Mouse (Mus musculus) lung, postnatal 4 days (tissue): Measurements from ENCODE around the gene Zfp454.
A peak's percentile ranks its signal among the peaks of the same experiment; 100 is the strongest.

Experiments
- DNase-seq, 2 experiments: peaks; one replicate each; pipeline ENCODE4 v3.0.0; 2021

Zfp454 gene

GRCm38 (mm10) chr11:50887390-50888128 is at the start of gene Zfp454:
TSS of gene Zfp454 (minus strand) at chr11:50887651.
- peak; percentile 87 to 92 for DNase-seq

- DNase-seq: no peak
Observed at GRCm38 (mm10) chr11:50932040-50932439, 44.6 kb upstream of the Zfp454 start.

DNA sequence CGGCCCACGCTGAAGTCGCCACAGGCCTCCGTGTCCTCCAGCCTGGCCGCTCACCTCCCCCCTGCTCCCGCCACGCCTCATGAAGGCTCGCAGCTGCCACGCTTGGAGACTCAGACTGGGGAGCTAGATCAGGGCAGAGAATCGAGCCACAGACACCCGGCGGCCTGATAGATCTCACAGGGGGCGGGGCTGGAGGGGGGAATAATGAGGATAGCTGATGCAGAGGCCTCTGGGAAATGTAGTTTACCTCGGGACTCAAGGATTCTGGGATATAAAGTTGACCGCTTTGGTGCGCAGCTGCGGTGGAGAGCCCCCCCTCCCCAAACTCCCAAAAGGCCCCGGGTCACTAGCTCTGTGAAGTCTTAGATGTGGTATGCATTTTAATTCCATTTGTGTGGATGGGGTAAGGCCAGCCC is 44.0 kb upstream of the Zfp454 start, which contains the start of gene Zfp354b:
Gene Zfp354b, minus strand, starts transcription at position 183 of the 416 bp plus-strand sequence.
- peak; percentile 79 to 85 for DNase-seq

DNA sequence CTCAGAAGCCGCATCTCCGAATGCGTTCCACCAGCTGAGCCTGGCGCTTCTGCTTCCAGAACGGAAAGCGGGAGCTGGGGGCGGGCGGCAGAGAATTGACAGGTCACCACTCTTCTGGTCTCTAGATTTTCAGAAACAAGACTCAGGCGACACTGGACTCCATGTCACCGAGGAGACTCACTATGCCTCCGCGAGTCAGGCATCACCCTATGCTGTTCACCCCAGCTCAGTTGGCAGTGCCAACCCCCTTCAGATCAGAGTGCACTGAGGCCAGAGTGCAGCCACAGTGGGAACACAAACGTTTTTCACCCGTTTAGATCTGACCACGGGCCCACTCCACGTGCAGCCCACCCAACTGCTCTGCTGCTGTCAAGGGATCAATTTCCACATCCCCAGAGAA is 43.6 kb upstream of the Zfp454 start:
- DNase-seq: no peak

GRCm38 (mm10) chr11:50930469-50931014 is 43.1 kb upstream of the Zfp454 start:
- DNase-seq: no peak

GRCm38 (mm10) chr11:50915671-50916320 is 28.3 kb upstream of the Zfp454 start, which contains the start of gene Zfp2:
TSS of gene Zfp2 (minus strand) at chr11:50916165.
- peak; percentile 92 to 94 for DNase-seq

DNA sequence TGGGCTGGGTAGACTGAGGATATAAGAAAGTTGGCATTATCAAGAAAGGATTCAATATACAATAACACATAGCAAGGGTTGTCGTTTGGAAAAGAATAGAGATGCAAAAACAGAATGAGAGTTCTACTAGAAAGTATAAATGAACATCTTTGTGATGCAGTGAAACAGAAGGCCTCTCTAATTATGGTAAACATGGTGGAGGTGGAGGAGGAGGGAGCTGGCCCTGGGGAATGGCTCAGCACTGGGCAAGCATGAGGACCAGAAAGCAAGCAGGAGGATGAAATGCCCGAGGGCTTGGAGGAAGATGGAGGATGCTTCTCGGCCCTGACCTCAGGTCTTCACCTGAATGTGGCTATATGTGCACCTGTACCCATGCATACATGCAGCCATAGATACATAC is 27.0 kb upstream of the Zfp454 start:
- DNase-seq: no peak

GRCm38 (mm10) chr11:50913301-50913700 is 25.9 kb upstream of the Zfp454 start:
- DNase-seq: no peak

- no peak for DNase-seq
Observed at GRCm38 (mm10) chr11:50908136-50908535, 20.7 kb upstream of the Zfp454 start.

- DNase-seq: no peak
Observed at GRCm38 (mm10) chr11:50897359-50897758, 9.9 kb upstream of the Zfp454 start.

GRCm38 (mm10) chr11:50892441-50892840 is 5.0 kb upstream of the Zfp454 start:
- DNase-seq: no peak

- peak in 1 of 2 experiments; percentile 9 for DNase-seq
Observed at GRCm38 (mm10) chr11:50886933-50887293, 538 bp downstream of the Zfp454 start.

GRCm38 (mm10) chr11:50886231-50886932 is 1.1 kb downstream of the Zfp454 start:
- no peak for DNase-seq

DNA sequence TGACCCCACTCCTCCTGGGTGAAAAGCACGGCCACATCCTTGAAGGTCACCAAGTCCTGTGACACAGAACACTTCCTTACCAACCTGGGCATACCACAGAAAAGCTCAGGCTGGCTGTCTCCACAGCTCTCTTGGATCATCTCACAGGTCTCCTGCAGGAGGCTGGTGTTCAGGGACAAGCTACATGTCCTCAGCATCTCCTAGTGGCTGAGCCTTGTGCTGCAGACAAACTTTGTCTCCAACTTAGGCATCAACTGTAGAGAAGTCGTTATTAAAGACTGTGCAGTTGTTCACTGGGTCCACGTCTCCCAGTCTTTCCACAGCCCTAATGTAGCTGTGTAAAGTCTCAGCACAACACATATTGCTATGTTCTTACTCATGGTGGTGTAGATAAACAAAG is 3.7 kb downstream of the Zfp454 start:
- DNase-seq: no peak

- no peak for DNase-seq
Observed at GRCm38 (mm10) chr11:50878641-50879040, 8.8 kb downstream of the Zfp454 start.

- no peak for DNase-seq
Observed at GRCm38 (mm10) chr11:50850989-50851601, 36.4 kb downstream of the Zfp454 start.

- DNase-seq: no peak
Observed at GRCm38 (mm10) chr11:50850177-50850735, 37.2 kb downstream of the Zfp454 start, which contains the start of gene Grm6. TSS of gene Grm6 (plus strand) at chr11:50850685.

DNA sequence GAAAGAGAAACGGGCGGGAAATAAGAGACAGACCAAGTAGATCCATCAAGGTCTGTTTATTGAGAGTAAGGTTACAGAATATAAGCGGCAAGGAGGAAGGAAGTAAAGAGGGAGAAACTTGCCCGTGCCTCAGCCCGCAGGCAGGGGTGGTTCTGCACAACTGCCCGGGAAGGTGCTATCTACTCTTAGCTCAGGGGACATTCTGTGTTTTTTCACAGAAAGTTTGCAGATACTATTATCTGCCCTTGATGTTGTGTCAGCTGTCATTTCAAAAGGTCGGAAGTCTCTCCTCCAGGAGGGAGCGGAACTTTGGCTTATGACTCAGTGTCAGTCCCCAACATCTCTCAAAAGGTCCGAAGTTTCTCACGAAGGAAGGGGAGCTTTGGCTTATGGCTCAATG is 38.1 kb downstream of the Zfp454 start:
- DNase-seq: no peak

GRCm38 (mm10) chr11:50848520-50849137 is 38.8 kb downstream of the Zfp454 start:
- DNase-seq: no peak

GRCm38 (mm10) chr11:50847047-50847446 is 40.4 kb downstream of the Zfp454 start:
- DNase-seq: no peak

- no peak for DNase-seq
Observed at GRCm38 (mm10) chr11:50845951-50846350, 41.5 kb downstream of the Zfp454 start.
